Mouse (Mus musculus): ENCODE data around the gene Ddx6. TPM values are rescaled to one million over a fixed set of nuclear protein-coding genes. Genes with fewer than 3 reads are reported as not detected.
"Not testable (repeated sequence)": the region's sequence is repeated elsewhere in the genome, so short reads cannot be mapped to it uniquely, and the experiment has no call there.

The Ddx6 gene
- polyA plus RNA-seq (2015; fragmentation: Nextera tagmentation; extraction: Ambion mirVana): 27.5 and 28.1 TPM in 2 replicates

DNA sequence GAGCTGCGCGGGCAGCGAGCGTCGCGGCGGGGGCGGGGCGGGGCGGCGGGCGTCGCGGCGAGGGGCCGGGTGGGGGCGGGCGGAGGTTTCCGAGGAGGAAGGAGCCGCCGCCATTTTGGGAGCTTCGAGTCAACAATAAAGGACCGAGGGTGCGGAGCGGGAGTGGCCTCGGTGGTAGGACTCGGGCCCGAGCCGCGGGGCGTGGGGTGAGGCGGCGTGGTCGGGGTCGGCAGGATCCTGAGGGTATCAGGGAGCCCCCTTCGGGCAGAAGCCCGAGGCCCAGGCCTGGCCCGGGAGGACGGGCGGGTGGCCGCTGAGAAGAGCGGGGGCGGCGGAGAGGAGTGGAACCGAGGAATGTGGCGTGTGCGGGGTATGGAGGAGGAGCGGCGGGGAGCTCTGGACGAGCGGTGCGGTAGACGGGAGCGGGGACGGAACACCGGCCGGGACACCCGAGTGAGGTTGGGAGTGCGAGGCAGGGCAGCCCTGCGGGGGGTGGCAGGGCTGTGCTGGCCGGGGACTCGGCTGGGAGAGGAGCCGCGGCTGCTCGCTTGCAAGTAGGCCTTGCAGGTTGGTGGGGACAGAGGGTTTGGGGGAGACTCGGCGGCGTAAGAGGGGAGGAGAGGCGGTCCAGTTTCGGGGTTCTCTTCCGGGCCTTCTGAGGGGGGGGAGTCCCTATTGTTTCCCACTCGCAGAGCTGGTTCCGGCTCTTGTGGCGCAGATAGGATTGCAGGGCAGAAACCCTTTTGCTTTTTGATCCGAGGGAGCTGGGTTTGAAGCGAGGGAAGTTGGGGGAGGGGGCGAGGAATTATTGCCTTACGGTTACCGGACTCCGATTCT is at the start of gene Ddx6:
Ddx6 (plus strand) TSS at position 114 of the 837 bp plus-strand sequence.
- no peaks in the 10 kb centered on the region for H3K9me3 ChIP-seq
- under 1% methylated on average over 60 of the region's 80 CpGs for WGBS
- no peaks in the 10 kb centered on the region for H3K27me3 ChIP-seq
- H3K4me3 ChIP-seq (replicated peaks): peak within 1 kb of the TSS; percentile 81
- H3K27ac ChIP-seq: peak within 1 kb of the TSS; percentile 99
- H3K36me3 ChIP-seq: peaks cover 24% of the 10 kb centered on the region
- H3K9ac ChIP-seq (replicated peaks): peak within 1 kb of the TSS; percentile 98
- peaks cover 45% of the 10 kb centered on the region for H3K4me1 ChIP-seq (replicated peaks)
- peak; percentile 78 for ATAC-seq
- peak within 1 kb of the TSS; percentile 97 for H3K4me2 ChIP-seq (replicated peaks)

DNA sequence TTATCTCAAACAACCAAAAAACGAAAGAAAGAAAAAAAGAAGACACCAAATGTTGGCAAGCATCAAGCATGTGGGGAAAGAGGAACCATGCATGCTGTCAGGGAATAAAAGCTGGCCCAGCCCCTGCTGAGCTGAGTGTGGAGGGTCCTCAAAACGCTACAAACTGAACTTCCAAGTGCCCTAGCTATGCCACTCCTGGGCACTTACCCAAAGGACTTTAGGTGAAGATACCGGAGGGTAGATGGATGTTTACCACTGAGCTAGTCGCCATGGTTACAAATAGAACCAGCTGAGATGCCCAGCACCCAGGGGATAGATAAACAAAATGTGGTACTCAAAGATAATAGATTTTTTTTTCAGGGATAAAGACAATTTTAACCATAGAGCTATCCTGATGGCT is 43.1 kb upstream of the Ddx6 start, which contains the start of gene Cxcr5:
Cxcr5 (minus strand) TSS at position 281 of the 400 bp plus-strand sequence.
- no peaks in the 10 kb centered on the region for H3K27me3 ChIP-seq
- no peaks in the 10 kb centered on the region for H3K9me3 ChIP-seq
- 70% methylated on average over 4 of the region's 4 CpGs for WGBS
- ATAC-seq: no peak
- H3K9ac ChIP-seq (replicated peaks): no peak within 1 kb of the TSS
- no peak within 1 kb of the TSS for H3K4me2 ChIP-seq (replicated peaks)
- no peak within 1 kb of the TSS for H3K4me3 ChIP-seq (replicated peaks)
- H3K36me3 ChIP-seq: no peaks in the 10 kb centered on the region
- H3K27ac ChIP-seq: no peak within 1 kb of the TSS
- H3K4me1 ChIP-seq (replicated peaks): no peaks in the 10 kb centered on the region

DNA sequence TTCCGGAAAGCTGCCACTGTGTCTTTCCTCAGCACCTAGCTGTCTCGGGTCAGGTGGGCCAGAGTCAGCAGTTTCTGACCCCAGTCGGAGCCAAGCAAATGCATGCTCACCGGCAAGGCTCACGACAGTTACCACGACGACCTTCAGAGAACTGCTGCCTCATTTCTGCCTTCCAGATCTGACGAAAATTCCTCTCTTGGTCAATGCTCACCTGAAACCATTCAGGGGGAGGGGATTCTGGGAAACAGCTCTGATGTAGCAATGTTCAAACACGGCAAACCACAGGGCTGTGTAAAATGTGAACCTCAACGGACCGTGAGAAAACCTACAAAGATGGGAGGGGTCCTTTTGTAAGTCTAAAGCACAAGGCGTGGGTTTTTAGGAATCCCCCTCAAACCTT is 41.8 kb upstream of the Ddx6 start:
- Histone ChIP-seq H3K9ac (replicated peaks) (no peak overlapping the region), H3K36me3 (no peaks in the 10 kb centered on the region), H3K4me3 (replicated peaks) (no peak overlapping the region), H3K4me1 (replicated peaks) (no peaks in the 10 kb centered on the region), H3K4me2 (replicated peaks) (no peak overlapping the region), H3K27me3 (no peaks in the 10 kb centered on the region), H3K9me3 (no peaks in the 10 kb centered on the region), H3K27ac (no peak overlapping the region)
- no peak for ATAC-seq
- 56% methylated on average over 12 of the region's 12 CpGs for WGBS

DNA sequence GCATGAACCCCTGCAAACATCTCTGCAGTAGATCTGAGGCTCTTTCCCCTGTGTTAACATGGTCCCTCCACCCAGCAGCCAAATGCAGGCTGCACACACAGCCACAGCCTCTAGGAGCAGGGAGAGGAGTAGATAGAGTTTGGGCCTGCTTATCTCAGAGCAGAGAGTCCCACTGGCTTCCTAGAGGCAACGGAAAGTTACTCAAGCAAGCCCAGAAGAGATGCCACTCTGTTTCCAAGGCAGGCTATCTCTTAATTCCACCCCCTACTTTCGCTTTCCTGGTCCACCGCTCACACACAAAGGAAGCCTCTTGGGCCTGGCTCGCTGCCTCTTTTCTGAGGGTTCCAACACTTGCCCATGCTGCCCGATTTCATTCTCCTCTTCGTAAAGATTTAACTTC is 39.3 kb upstream of the Ddx6 start:
- Histone ChIP-seq H3K9me3 (no peaks in the 10 kb centered on the region), H3K36me3 (no peaks in the 10 kb centered on the region), H3K4me1 (replicated peaks) (no peaks in the 10 kb centered on the region), H3K9ac (replicated peaks) (no peak overlapping the region), H3K4me2 (replicated peaks) (no peak overlapping the region), H3K4me3 (replicated peaks) (no peak overlapping the region), H3K27ac (no peak overlapping the region), H3K27me3 (no peaks in the 10 kb centered on the region)
- 15% methylated on average over 6 of the region's 6 CpGs for WGBS
- ATAC-seq: no peak

DNA sequence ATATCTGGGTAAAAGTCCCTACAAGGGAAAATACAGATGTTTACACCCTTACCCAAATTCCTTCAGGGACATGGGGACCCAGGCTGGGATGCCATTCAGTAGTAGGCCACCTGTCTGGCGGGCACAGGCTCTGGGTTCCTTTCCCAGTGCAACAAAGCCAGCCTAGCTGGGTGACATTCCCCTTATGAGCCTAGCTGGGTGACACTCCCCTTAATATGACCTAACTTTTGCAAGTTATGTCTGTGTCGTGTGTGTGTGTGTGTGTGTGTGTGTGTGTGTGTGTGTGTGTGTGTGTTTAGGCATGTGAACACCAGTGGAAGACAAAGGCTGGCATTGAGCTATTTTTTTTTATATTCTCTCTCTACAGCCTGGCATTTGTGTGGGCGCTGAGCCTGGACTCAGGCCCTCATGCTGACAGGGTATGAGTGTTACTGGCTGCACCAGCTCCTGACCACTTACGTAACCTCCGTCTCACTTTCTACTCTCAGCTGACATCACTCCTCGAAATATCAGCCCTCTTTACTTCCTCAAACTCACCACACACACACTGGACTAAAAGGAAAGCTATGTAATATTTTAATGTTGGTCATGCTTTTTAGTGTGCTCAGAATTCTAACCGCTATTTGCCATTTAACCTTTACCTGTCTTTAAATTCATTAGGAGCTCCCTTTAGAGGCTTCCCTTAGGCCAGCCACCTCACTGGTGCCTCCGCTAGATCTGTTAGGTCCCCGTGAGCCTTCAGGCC is 37.2 kb upstream of the Ddx6 start:
- Histone ChIP-seq H3K27ac (no peak overlapping the region), H3K9ac (replicated peaks) (no peak overlapping the region), H3K4me2 (replicated peaks) (no peak overlapping the region), H3K36me3 (no peaks in the 10 kb centered on the region), H3K27me3 (no peaks in the 10 kb centered on the region), H3K4me3 (replicated peaks) (no peak overlapping the region), H3K9me3 (no peaks in the 10 kb centered on the region), H3K4me1 (replicated peaks) (no peaks in the 10 kb centered on the region)
- no peak for ATAC-seq
- WGBS: 73% methylated on average over 9 of the region's 9 CpGs

DNA sequence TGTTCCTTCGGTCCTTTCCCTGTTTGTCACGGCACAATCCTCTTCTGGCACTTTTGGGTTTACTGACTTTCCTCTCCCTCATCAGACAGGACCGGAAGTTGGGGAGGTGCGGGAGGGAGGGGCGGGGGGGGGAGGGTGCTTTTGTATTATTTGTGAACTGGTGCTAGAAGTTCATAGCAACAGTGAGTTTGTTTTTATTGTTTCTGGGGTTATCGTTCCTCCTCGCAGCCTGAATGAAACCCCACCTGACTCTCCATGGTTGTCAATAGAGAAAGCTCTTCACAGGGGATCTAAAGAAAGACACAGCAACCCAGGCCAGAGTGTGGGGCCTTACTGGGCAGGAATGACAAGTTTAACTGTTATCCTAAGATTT is 36.6 kb upstream of the Ddx6 start:
- WGBS: 36% methylated on average over 7 of the region's 7 CpGs
- Histone ChIP-seq H3K9ac (replicated peaks) (no peak overlapping the region), H3K4me3 (replicated peaks) (no peak overlapping the region), H3K4me1 (replicated peaks) (no peaks in the 10 kb centered on the region), H3K36me3 (no peaks in the 10 kb centered on the region), H3K27me3 (no peaks in the 10 kb centered on the region), H3K4me2 (replicated peaks) (no peak overlapping the region), H3K27ac (no peak overlapping the region), H3K9me3 (no peaks in the 10 kb centered on the region)
- no peak for ATAC-seq

DNA sequence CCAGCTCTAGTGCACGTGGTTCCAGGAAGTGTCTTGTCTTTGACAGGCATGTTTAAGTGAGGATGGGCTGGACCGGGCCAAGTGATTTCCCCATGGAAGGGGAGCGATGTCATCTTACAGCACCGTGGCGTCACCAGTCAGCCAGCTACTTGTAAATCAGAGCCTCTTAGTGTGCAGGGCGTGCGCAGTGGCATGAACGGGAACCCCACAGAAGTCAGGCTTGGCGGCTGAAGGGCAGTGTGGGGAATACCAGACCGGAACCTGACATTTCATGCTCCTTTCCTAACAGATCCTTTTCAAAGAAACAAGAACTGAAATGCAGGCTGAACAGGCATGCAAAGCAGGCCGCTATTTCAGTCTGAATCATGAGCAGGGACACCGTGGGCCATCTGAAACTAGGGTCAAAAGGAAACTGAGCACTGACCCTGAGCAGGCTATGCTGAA is 33.7 kb upstream of the Ddx6 start:
- H3K36me3 ChIP-seq: no peaks in the 10 kb centered on the region
- H3K4me1 ChIP-seq (replicated peaks): no peaks in the 10 kb centered on the region
- no peaks in the 10 kb centered on the region for H3K9me3 ChIP-seq
- H3K4me3 ChIP-seq (replicated peaks): no peak overlapping the region
- no peak for ATAC-seq
- H3K27me3 ChIP-seq: no peaks in the 10 kb centered on the region
- H3K27ac ChIP-seq: no peak overlapping the region
- H3K4me2 ChIP-seq (replicated peaks): no peak overlapping the region
- WGBS: 83% methylated on average over 12 of the region's 12 CpGs
- no peak overlapping the region for H3K9ac ChIP-seq (replicated peaks)

DNA sequence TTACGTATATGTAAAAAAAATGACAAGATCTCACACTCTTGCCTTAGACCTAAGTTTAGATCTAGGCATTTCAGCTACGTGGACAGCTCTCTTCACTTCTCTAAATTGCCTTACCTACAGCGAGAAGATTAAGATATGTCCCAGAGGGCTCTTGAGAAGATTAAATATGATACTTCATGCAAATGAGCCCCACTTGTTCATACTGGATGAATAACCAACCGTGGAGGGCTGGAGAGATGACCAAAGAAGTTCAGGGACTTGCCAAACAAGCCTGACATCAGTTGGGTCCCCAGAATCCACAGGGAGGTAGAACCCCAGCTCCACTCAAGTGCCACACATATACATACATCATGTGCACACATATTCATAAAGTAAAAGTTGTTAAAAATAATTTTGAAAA is 31.4 kb upstream of the Ddx6 start:
- Histone ChIP-seq H3K4me1 (replicated peaks) (no peaks in the 10 kb centered on the region), H3K27ac (no peak overlapping the region), H3K4me3 (replicated peaks) (no peak overlapping the region), H3K9me3 (no peaks in the 10 kb centered on the region), H3K27me3 (no peaks in the 10 kb centered on the region), H3K4me2 (replicated peaks) (no peak overlapping the region), H3K36me3 (no peaks in the 10 kb centered on the region), H3K9ac (replicated peaks) (no peak overlapping the region)
- 80% methylated on average over 4 of the region's 4 CpGs for WGBS
- no peak for ATAC-seq

DNA sequence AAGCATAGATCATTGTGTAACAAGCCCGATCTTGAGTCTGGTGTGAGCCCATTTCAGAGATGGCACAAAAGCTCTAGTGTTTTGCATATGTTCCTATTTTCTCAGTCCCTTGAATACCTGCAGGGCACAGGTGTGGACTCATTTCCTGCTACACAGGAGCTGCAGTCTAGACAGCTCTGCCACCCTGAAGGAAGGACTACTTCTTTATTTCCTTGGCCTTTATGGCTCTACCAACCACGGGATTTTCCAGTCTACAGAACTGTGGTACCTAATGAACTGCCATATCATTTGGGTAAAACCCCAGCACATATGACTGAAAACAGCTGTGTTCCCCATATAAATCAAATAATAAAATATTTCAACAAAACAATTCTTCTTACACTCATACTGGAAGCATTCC is 29.6 kb upstream of the Ddx6 start:
- H3K9ac ChIP-seq (replicated peaks): no peak overlapping the region
- 88% methylated on average over 2 of the region's 2 CpGs for WGBS
- ATAC-seq: no peak

DNA sequence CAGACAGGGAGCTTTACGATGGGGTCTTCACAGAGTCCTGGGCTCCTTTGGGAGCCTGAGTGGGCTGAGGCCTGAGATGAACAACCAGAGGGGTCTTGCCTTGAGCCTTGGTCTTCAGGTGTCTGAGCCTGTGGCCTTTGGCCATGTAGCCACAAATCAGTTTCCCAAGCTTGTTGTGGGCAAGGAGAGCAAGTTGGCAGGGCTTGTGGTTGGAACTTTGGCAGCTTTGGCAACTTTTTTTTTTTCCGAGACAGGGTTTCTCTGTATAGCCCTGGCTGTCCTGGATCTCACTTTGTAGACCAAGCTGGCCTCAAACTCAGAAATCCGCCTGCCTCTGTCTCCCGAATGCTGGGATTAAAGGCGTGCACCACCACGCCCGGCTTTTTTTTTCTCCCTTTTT is 28.6 kb upstream of the Ddx6 start:
- WGBS: 95% methylated on average over 7 of the region's 7 CpGs
- not testable (repeated sequence) for H3K27me3 ChIP-seq; H3K4me2 ChIP-seq (replicated peaks); H3K9me3 ChIP-seq; H3K4me3 ChIP-seq (replicated peaks); ATAC-seq; H3K36me3 ChIP-seq; H3K4me1 ChIP-seq (replicated peaks); H3K9ac ChIP-seq (replicated peaks); H3K27ac ChIP-seq

More for the DNA sequence above, 29.6 kb upstream of the Ddx6 start:
- H3K9me3 ChIP-seq: no peaks in the 10 kb centered on the region
- H3K36me3 ChIP-seq: no peaks in the 10 kb centered on the region
- H3K4me1 ChIP-seq (replicated peaks): no peaks in the 10 kb centered on the region
- no peaks in the 10 kb centered on the region for H3K27me3 ChIP-seq
- no peak overlapping the region for H3K4me3 ChIP-seq (replicated peaks)
- no peak overlapping the region for H3K4me2 ChIP-seq (replicated peaks)
- no peak overlapping the region for H3K27ac ChIP-seq

DNA sequence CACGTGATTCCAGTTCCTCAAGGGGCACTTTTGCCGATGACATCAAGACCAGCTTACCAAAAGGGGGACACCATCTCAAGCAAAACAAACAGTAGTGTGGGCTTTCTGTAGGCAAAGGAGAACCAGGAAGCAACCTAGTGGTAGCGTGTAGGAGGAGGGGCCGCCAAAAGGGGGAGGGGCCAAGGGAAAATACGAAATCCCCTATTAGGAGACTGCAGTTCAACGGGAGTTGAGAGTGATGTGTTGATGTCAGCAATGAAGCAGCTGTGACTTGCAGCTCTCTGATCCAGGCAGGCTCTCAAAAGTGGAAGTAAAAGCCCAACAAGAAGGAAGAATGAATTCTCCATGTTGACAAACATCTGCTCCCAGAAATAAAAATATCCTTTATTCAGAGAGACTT is 25.3 kb upstream of the Ddx6 start:
- Histone ChIP-seq H3K27me3 (no peaks in the 10 kb centered on the region), H3K4me2 (replicated peaks) (no peak overlapping the region), H3K36me3 (no peaks in the 10 kb centered on the region), H3K4me1 (replicated peaks) (no peaks in the 10 kb centered on the region), H3K27ac (no peak overlapping the region), H3K9ac (replicated peaks) (no peak overlapping the region), H3K4me3 (replicated peaks) (no peak overlapping the region), H3K9me3 (peaks cover 10% of the 10 kb centered on the region; the same call in 1 of the 2 replicates)
- ATAC-seq: no peak
- whole genome bisulfite sequencing: 49% methylated on average over 6 of the region's 6 CpGs

DNA sequence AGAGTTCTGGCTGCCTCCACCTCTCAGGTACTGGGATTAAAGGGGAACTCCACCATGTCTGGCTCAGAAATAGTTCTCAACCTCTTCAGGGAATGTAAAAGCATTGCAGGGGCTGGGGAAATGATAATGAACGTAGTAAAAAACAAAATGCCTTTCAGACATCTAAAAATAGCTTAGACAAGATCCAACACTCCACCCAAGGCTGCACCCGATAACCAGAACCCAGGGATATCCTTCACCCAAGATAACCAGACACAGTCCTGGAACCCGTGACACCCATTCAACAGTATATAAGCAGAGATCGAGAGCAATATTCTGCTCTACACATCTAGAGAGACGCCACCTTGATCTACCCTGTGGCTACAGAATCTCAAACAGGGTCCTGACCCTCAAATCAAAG is 24.6 kb upstream of the Ddx6 start:
- H3K4me2 ChIP-seq (replicated peaks): no peak overlapping the region
- H3K4me3 ChIP-seq (replicated peaks): no peak overlapping the region
- H3K36me3 ChIP-seq: no peaks in the 10 kb centered on the region
- H3K27ac ChIP-seq: no peak overlapping the region
- H3K27me3 ChIP-seq: no peaks in the 10 kb centered on the region
- no peaks in the 10 kb centered on the region for H3K4me1 ChIP-seq (replicated peaks)
- WGBS: 88% methylated on average over 5 of the region's 5 CpGs
- ATAC-seq: no peak
- peaks cover 11% of the 10 kb centered on the region; the same call in 1 of the 2 replicates for H3K9me3 ChIP-seq
- no peak overlapping the region for H3K9ac ChIP-seq (replicated peaks)
